7 mouse cellular contexts compared by ENCODE assay signal in the genomic region with DNA sequence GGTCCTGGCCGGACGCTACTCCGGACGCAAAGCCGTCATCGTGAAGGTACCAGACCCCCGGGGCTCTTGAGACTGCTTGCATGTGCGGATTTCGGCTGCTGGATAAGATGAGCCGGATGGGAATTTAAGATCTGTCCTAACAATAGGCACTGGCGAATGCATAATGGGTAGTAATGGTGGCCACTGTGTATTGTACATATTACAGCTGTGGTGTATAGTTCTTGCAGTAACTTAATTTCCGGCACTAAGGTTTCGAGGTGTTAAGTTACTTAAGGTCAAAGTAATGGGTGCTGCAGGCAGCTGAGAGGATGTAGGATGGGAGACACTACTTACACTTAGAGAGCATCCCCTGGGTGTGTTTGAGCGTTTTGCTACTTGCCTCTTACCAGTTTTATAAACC. TPM values are rescaled to one million over a fixed set of nuclear protein-coding genes. Genes with fewer than 3 reads are reported as not detected.
DNase-seq lines count a peak whose midpoint lies in the region; ATAC-seq lines count a peak whose summit lies in the region.

No protein-coding gene starts in this region.

- peak; percentile 9; the same call in 1 of the 2 replicates for ATAC-seq in neural tube, embryonic 11.5 days (ENCODE audit: insufficient read depth, low FRiP score, low TSS enrichment)
- ATAC-seq in erythroblast, adult 5-6 weeks (replicated peaks; ENCODE audit: low FRiP score, poor library complexity, severe bottlenecking) = peak; percentile 13; the same call in 1 of the 2 replicates
- 0 out of 2 replicates have a peak, but pooled peaks have one; percentile 0 for ATAC-seq in limb, embryonic 13.5 days (ENCODE audit: low FRiP score, low read depth)
- ATAC-seq in stomach, embryonic 16.5 days (ENCODE audit: insufficient read depth, low FRiP score) = no peak
- ATAC-seq in cerebellum, adult (ENCODE audit: insufficient number of reproducible peaks, low FRiP score, low TSS enrichment) = no peak

- peaks cover 3% of the 10 kb centered on the region; the same call in 1 of the 2 replicates for H3K4me1 ChIP-seq in neural tube, embryonic 11.5 days (ENCODE audit: control insufficient read depth, insufficient read depth, low read length)
- H3K4me1 ChIP-seq in limb, embryonic 13.5 days = peaks cover 20% of the 10 kb centered on the region
- H3K4me1 ChIP-seq in stomach, embryonic 16.5 days (ENCODE audit: control insufficient read depth, insufficient read depth, low read length) = peaks cover 19% of the 10 kb centered on the region

- peak overlapping the region; percentile 90 for H3K27ac ChIP-seq in neural tube, embryonic 11.5 days (ENCODE audit: low read depth, low read length)
- H3K27ac ChIP-seq in limb, embryonic 13.5 days = peak overlapping the region; percentile 95
- H3K27ac ChIP-seq in stomach, embryonic 16.5 days (ENCODE audit: low read length) = peak overlapping the region; percentile 89

- no peaks in the 10 kb centered on the region for H3K27me3 ChIP-seq in neural tube, embryonic 11.5 days (ENCODE audit: control insufficient read depth, insufficient read depth, low read length)
- no peaks in the 10 kb centered on the region for H3K27me3 ChIP-seq in limb, embryonic 13.5 days
- no peaks in the 10 kb centered on the region for H3K27me3 ChIP-seq in stomach, embryonic 16.5 days (ENCODE audit: control insufficient read depth, insufficient read depth, low read length)

- H3K9me3 ChIP-seq in neural tube, embryonic 11.5 days (ENCODE audit: control insufficient read depth, low read length) = no peaks in the 10 kb centered on the region
- H3K9me3 ChIP-seq in limb, embryonic 13.5 days = no peaks in the 10 kb centered on the region
- no peaks in the 10 kb centered on the region for H3K9me3 ChIP-seq in stomach, embryonic 16.5 days (replicated peaks; ENCODE audit: control insufficient read depth, low read length)

- H3K4me2 ChIP-seq in neural tube, embryonic 11.5 days (ENCODE audit: low read depth) = peak overlapping the region; percentile 99
- H3K4me2 ChIP-seq in limb, embryonic 13.5 days (replicated peaks) = peak overlapping the region; percentile 96
- H3K4me2 ChIP-seq in stomach, embryonic 16.5 days (ENCODE audit: low read depth, low read length) = peak overlapping the region; percentile 72

- peaks cover 15% of the 10 kb centered on the region for H3K36me3 ChIP-seq in neural tube, embryonic 11.5 days (ENCODE audit: control insufficient read depth, insufficient read depth, low read length)
- peaks cover 27% of the 10 kb centered on the region for H3K36me3 ChIP-seq in limb, embryonic 13.5 days
- peaks cover 16% of the 10 kb centered on the region for H3K36me3 ChIP-seq in stomach, embryonic 16.5 days (ENCODE audit: control insufficient read depth, insufficient read depth, low read length)

- peak overlapping the region; percentile 96 for H3K9ac ChIP-seq in neural tube, embryonic 11.5 days (ENCODE audit: low read length)
- H3K9ac ChIP-seq in limb, embryonic 13.5 days = peak overlapping the region; percentile 98
- peak overlapping the region; percentile 93 for H3K9ac ChIP-seq in stomach, embryonic 16.5 days (ENCODE audit: low read length)

- DNase-seq in neural tube, embryonic 11.5 days (ENCODE audit: low spot score) = no peak
- DNase-seq in neural tube, embryonic 10.5 days (ENCODE audit: extremely low spot score, low spot score) = no peak
- DNase-seq in frontal cortex, postnatal 10 days (ENCODE audit: low spot score in 2 of 2) = no peak

- peak overlapping the region; percentile 92 for H3K4me3 ChIP-seq in neural tube, embryonic 11.5 days (ENCODE audit: low read depth, low read length)
- H3K4me3 ChIP-seq in limb, embryonic 13.5 days = peak overlapping the region; percentile 85
- peak overlapping the region; percentile 86 for H3K4me3 ChIP-seq in stomach, embryonic 16.5 days (replicated peaks; ENCODE audit: low read length)

- under 1% methylated on average over 14 of the region's 14 CpGs for WGBS in neural tube, embryonic 11.5 days
- under 1% methylated on average over 14 of the region's 14 CpGs for WGBS in limb, embryonic 13.5 days
- WGBS in stomach, embryonic 16.5 days = under 1% methylated on average over 14 of the region's 14 CpGs

RNA-seq across cellular contexts. Expression of a gene that starts 0.7 kb away (rescaled TPM):
- polyA plus RNA-seq in neural tube, embryonic 11.5 days (2014; fragmentation: Nextera tagmentation; extraction: Ambion mirVana) = 389 and 414 TPM in 2 replicates
- total RNA-seq in erythroblast, adult 5-6 weeks (2015; ENCODE audit: low replicate concordance) = 108 and 182 TPM in 2 replicates
- 176 and 239 TPM in 2 replicates for total RNA-seq in erythroblast, adult 5-6 weeks (2017; ENCODE audit: low replicate concordance)
- 328 and 347 TPM in 2 replicates for polyA plus RNA-seq in limb, embryonic 13.5 days (2015; fragmentation: Nextera tagmentation; extraction: Ambion mirVana)
- 241 and 276 TPM in 2 replicates for polyA plus RNA-seq in stomach, embryonic 16.5 days (2015; fragmentation: Nextera tagmentation; extraction: Ambion mirVana)

RNA-seq across cellular contexts. Expression of a gene that starts 5.4 kb away (rescaled TPM):
- polyA plus RNA-seq in neural tube, embryonic 11.5 days (2014; fragmentation: Nextera tagmentation; extraction: Ambion mirVana) = 2.4 and 3.1 TPM in 2 replicates
- 71.9 and 78.0 TPM in 2 replicates for total RNA-seq in erythroblast, adult 5-6 weeks (2015; ENCODE audit: low replicate concordance)
- 62.4 and 81.0 TPM in 2 replicates for total RNA-seq in erythroblast, adult 5-6 weeks (2017; ENCODE audit: low replicate concordance)
- polyA plus RNA-seq in limb, embryonic 13.5 days (2015; fragmentation: Nextera tagmentation; extraction: Ambion mirVana) = 8.3 and 9.5 TPM in 2 replicates
- polyA plus RNA-seq in stomach, embryonic 16.5 days (2015; fragmentation: Nextera tagmentation; extraction: Ambion mirVana) = 26.3 and 26.8 TPM in 2 replicates

RNA-seq across cellular contexts. Expression of a gene that starts 17.6 kb away (rescaled TPM):
- polyA plus RNA-seq in neural tube, embryonic 11.5 days (2014; fragmentation: Nextera tagmentation; extraction: Ambion mirVana) = 6.9 and 7.1 TPM in 2 replicates
- total RNA-seq in erythroblast, adult 5-6 weeks (2015; ENCODE audit: low replicate concordance) = 2.9 TPM in 1 of 2 replicates, not detected in the other
- total RNA-seq in erythroblast, adult 5-6 weeks (2017; ENCODE audit: low replicate concordance) = not detected in 2 replicates
- polyA plus RNA-seq in limb, embryonic 13.5 days (2015; fragmentation: Nextera tagmentation; extraction: Ambion mirVana) = 15.3 and 15.7 TPM in 2 replicates
- 16.3 and 26.9 TPM in 2 replicates for polyA plus RNA-seq in stomach, embryonic 16.5 days (2015; fragmentation: Nextera tagmentation; extraction: Ambion mirVana)

RNA-seq across cellular contexts. Expression of a gene that starts 17.9 kb away (rescaled TPM):
- polyA plus RNA-seq in neural tube, embryonic 11.5 days (2014; fragmentation: Nextera tagmentation; extraction: Ambion mirVana) = 18.0 and 18.6 TPM in 2 replicates
- total RNA-seq in erythroblast, adult 5-6 weeks (2015; ENCODE audit: low replicate concordance) = 2.1 and 3.3 TPM in 2 replicates
- total RNA-seq in erythroblast, adult 5-6 weeks (2017; ENCODE audit: low replicate concordance) = 0.56 and 2.7 TPM in 2 replicates
- polyA plus RNA-seq in limb, embryonic 13.5 days (2015; fragmentation: Nextera tagmentation; extraction: Ambion mirVana) = 19.3 and 21.3 TPM in 2 replicates
- polyA plus RNA-seq in stomach, embryonic 16.5 days (2015; fragmentation: Nextera tagmentation; extraction: Ambion mirVana) = 17.6 and 19.0 TPM in 2 replicates

RNA-seq across cellular contexts. Expression of a gene that starts 18.2 kb away (rescaled TPM):
- polyA plus RNA-seq in neural tube, embryonic 11.5 days (2014; fragmentation: Nextera tagmentation; extraction: Ambion mirVana) = 9.9 and 12.5 TPM in 2 replicates
- total RNA-seq in erythroblast, adult 5-6 weeks (2015; ENCODE audit: low replicate concordance) = not detected in 2 replicates
- total RNA-seq in erythroblast, adult 5-6 weeks (2017; ENCODE audit: low replicate concordance) = not detected in 2 replicates
- polyA plus RNA-seq in limb, embryonic 13.5 days (2015; fragmentation: Nextera tagmentation; extraction: Ambion mirVana) = 11.5 and 12.6 TPM in 2 replicates
- 7.5 and 10.8 TPM in 2 replicates for polyA plus RNA-seq in stomach, embryonic 16.5 days (2015; fragmentation: Nextera tagmentation; extraction: Ambion mirVana)

Comparison
In these comparisons a context has a peak if more than half of its experiments do, and no peak if none do; other contexts are left out.
1. ATAC-seq: peak in neural tube, embryonic 11.5 days (single experiment), erythroblast, adult 5-6 weeks (single experiment) and limb, embryonic 13.5 days (single experiment); none in stomach, embryonic 16.5 days (single experiment) and cerebellum, adult (single experiment).
2. Peak in every context shown above with its lines, with median percentiles within 50 percentile points of each other: H3K27ac ChIP-seq, H3K4me2 ChIP-seq, H3K4me3 ChIP-seq and H3K9ac ChIP-seq.